Mouse (Mus musculus): ENCODE data around the gene Cdkl5.

DNA sequence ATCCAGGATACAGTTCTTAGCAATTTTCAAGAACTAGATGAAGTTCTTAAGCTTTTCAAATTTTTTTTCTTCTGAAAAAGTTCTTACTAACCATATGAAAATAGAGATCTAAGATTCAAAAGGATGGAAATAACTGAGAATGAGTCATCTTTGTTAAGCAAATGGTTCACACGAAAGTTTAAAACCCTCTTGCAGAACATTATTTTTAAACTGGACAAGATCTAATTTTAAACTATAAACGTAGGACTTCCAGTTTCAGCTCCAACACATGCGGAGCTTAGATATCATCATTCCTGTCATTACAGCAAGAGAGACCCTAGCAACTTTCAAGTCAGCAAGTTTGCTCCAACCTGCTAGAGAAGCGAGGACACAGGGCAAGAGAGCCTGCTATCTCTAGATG, 88.0 kb downstream of the Cdkl5 start:
- TF ChIP-seq MAFK (IDR thresholded peaks at IDR 0.05; ENCODE audit: insufficient read depth, low read depth, low read length) (no peak), ZC3H11A (IDR thresholded peaks at IDR 0.05; ENCODE audit: borderline replicate concordance, low read depth, low read length) (no peak)
